Mouse (Mus musculus) heart, embryonic 14.5 days (tissue): ENCODE measurements around the gene Camk2b. TPM values are rescaled to one million over a fixed set of nuclear protein-coding genes. Genes with fewer than 3 reads are reported as not detected.

Source experiments
- ATAC-seq: fragments of 200-750 bp; cut with Nextera tagmentation; 2 replicates; pipeline ENCODE4 v1.8.0; 2017; ENCODE audit warnings: low read depth, moderate TSS enrichment; ENCODE audit not compliant: insufficient number of reproducible peaks, insufficient read depth, low FRiP score
- H3K27ac ChIP-seq, 2 experiments: fragments of 200-500 bp in 1 of 2; fragments of 300-500 bp in 1 of 2; sonication (generic) in 1 of 2; replicated peaks in 1 of 2; 2 replicates each; pipeline ENCODE4 v1.5.1; 2012 to 2014; ENCODE audit warnings: low read depth in 2 of 2, low read length in 2 of 2, control low read depth in 1 of 2, mild to moderate bottlenecking in 1 of 2, mixed read lengths in 1 of 2; ENCODE audit not compliant: control insufficient read depth in 1 of 2, insufficient read depth in 1 of 2
- H3K27me3 ChIP-seq: fragments of 300-500 bp; sonication (generic); 2 replicates; pipeline ENCODE4 v1.6.1; 2014; ENCODE audit warnings: mild to moderate bottlenecking, low read length, control low read depth; ENCODE audit not compliant: control insufficient read depth, insufficient read depth
- H3K36me3 ChIP-seq: fragments of 300-500 bp; sonication (generic); 2 replicates; pipeline ENCODE4 v1.6.1; 2014; ENCODE audit warnings: mild to moderate bottlenecking, control low read depth, low read length, mixed read lengths; ENCODE audit not compliant: control insufficient read depth, insufficient read depth
- H3K4me1 ChIP-seq, 2 experiments: fragments of 200-500 bp in 1 of 2; fragments of 300-500 bp in 1 of 2; sonication (generic) in 1 of 2; 2 replicates each; pipeline ENCODE4 v1.6.1; 2012 to 2014; ENCODE audit warnings: low read length in 2 of 2, control low read depth in 1 of 2, mixed read lengths in 1 of 2; ENCODE audit not compliant: control insufficient read depth in 2 of 2, insufficient read depth in 2 of 2
- H3K4me2 ChIP-seq: fragments of 300-500 bp; sonication (generic); 2 replicates; pipeline ENCODE4 v1.6.1; 2014; ENCODE audit warnings: mild to moderate bottlenecking, low read length
- H3K4me3 ChIP-seq, 2 experiments: fragments of 200-500 bp in 1 of 2; fragments of 300-500 bp in 1 of 2; sonication (generic) in 1 of 2; 2 replicates each; pipeline ENCODE4 v1.5.1; 2012 to 2014; ENCODE audit warnings: low read length in 2 of 2, mild to moderate bottlenecking in 2 of 2, control low read depth in 1 of 2, low read depth in 1 of 2, moderate library complexity in 1 of 2; ENCODE audit not compliant: control insufficient read depth in 1 of 2, insufficient read depth in 1 of 2
- H3K9ac ChIP-seq: fragments of 300-500 bp; sonication (generic); 2 replicates; pipeline ENCODE4 v1.6.1; 2014; ENCODE audit warnings: mild to moderate bottlenecking, low read length
- H3K9me3 ChIP-seq: fragments of 300-500 bp; sonication (generic); 2 replicates; pipeline ENCODE4 v1.6.1; 2016; ENCODE audit warnings: low read length, control low read depth; ENCODE audit not compliant: control insufficient read depth
- WGBS: fragments of 180-500 bp; shearing (Covaris S2); extraction: QIAGEN DNeasy Blood & Tissue Kit; methylation state at CpG from one replicate; pipeline ENCODE4 v1.1.7; 2014; 5-methylcytosine and 5-hydroxymethylcytosine counted together
- polyA plus RNA-seq: library from polyadenylated mRNA; unstranded; fragments of >200 nt; fragmentation: Nextera tagmentation; extraction: Ambion mirVana; gene quantifications from 2 replicates; pipeline ENCODE4 v1.2.1, GENCODE M21; 2014

Camk2b gene
- polyA plus RNA-seq, 1 experiment from 2014 or later: 2.5 TPM

DNA sequence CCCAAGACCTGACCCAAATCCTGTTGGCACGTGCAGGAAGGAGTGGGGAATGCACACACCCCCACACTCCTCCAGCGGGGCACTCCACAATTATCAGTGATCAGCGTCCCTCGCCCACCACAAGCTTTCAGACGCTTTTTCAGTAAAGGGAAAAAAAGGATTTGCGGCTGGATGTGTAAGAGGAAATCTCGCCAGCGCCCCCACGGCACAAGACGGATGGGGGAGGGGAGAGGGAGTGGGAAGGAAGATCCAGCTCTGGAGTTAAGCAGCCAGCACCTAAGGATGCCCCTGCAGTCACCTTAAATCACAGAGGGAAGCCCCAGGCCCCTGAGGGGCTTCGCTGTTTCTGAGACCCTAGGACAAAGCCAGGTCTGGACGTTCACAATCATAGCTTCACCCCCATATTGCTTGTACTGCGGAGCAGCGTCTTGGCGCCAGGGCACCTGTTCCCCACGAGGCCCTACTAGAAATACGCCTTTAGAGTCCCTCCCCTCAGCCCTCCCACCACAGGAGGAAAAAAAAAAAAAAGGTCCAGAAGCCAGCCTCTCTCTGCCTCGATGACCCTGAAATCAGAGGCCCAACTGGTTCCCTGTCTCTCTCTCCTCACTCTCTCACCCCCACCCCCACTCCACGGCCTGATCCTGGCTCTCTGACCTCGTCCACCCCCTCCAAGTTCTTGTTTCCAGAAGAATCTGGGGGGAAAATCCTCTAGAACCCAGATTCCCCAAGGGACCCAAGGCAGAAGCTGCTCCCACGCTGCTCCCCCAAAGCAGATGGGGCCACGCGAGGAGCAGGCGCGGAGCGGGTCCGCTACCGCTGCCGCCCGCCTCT is 1.7 kb downstream of the Camk2b start:
- Histone ChIP-seq H3K36me3 (no peaks in the 10 kb centered on the region), H3K9ac (peak overlapping the region; percentile 66), H3K27ac (no peak overlapping the region), H3K27me3 (peaks cover 76% of the 10 kb centered on the region), H3K4me1 (peaks cover 0 to 15% of the 10 kb centered on the region in 2 experiments; a peak in 3 of 4 replicates), H3K4me3 (peak overlapping the region; percentile 59 to 60), H3K9me3 (no peaks in the 10 kb centered on the region), H3K4me2 (peak overlapping the region; percentile 96)
- WGBS: 5% methylated on average over 30 of the region's 30 CpGs
- no peak for ATAC-seq

- no peak overlapping the region for H3K9ac ChIP-seq
- H3K9me3 ChIP-seq: no peaks in the 10 kb centered on the region
- peak overlapping the region; percentile 96 for H3K4me2 ChIP-seq
- 0 out of 4 replicates have a peak overlapping the region, but pooled peaks of 1 of the 2 experiments have one; percentile 60 for H3K4me3 ChIP-seq
- H3K27ac ChIP-seq: no peak overlapping the region
- no peak for ATAC-seq
- H3K36me3 ChIP-seq: no peaks in the 10 kb centered on the region
- peaks cover 0 to 15% of the 10 kb centered on the region in 2 experiments; a peak in 3 of 4 replicates for H3K4me1 ChIP-seq
- peaks cover 68% of the 10 kb centered on the region for H3K27me3 ChIP-seq
- WGBS: 36% methylated on average over 17 of the region's 17 CpGs
These were observed 2.5 kb downstream of the Camk2b start for GRCm38 (mm10) chr11:6063501-6064214.

- ATAC-seq: no peak; the same call in 1 of the 2 replicates
- H3K36me3 ChIP-seq: no peaks in the 10 kb centered on the region
- H3K27ac ChIP-seq: no peak overlapping the region
- 88% methylated on average over 7 of the region's 7 CpGs for WGBS
- H3K9ac ChIP-seq: no peak overlapping the region
- H3K4me2 ChIP-seq: no peak overlapping the region
- no peak overlapping the region for H3K4me3 ChIP-seq
- no peaks in the 10 kb centered on the region for H3K9me3 ChIP-seq
- H3K27me3 ChIP-seq: peaks cover 64% of the 10 kb centered on the region
- peaks cover 0 to 12% of the 10 kb centered on the region in 2 experiments; a peak in 3 of 4 replicates for H3K4me1 ChIP-seq
These were observed 3.1 kb downstream of the Camk2b start for GRCm38 (mm10) chr11:6063065-6063464.

DNA sequence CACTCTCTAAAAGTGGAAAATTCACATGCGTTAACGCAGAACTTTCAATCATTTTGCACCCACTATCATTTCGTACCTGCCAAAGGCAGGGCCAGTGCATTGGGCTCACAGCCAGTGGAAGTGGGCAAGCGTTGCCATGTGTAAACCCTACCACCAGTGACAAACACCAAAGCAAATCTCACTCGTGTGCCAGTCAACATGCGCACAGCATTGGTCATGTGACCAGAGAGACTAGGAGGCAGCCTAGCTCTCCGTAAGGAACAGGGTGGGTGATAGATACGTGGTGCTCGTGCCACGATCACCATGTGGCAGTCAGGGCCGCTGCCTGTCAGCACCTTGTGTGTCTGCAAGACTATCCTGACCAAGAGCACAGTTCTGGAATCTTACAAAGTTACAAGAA is 3.8 kb downstream of the Camk2b start:
- no peak overlapping the region for H3K27ac ChIP-seq
- peaks cover 56% of the 10 kb centered on the region for H3K27me3 ChIP-seq
- ATAC-seq: no peak
- 85% methylated on average over 11 of the region's 11 CpGs for WGBS
- no peak overlapping the region for H3K4me3 ChIP-seq
- no peak overlapping the region for H3K9ac ChIP-seq
- H3K4me2 ChIP-seq: no peak overlapping the region
- H3K4me1 ChIP-seq: peaks cover 0 to 12% of the 10 kb centered on the region in 2 experiments; a peak in 3 of 4 replicates
- H3K9me3 ChIP-seq: no peaks in the 10 kb centered on the region
- no peaks in the 10 kb centered on the region for H3K36me3 ChIP-seq

- H3K4me1 ChIP-seq: peaks cover 0 to 12% of the 10 kb centered on the region in 2 experiments; a peak in 3 of 4 replicates
- 79% methylated on average over 5 of the region's 5 CpGs for WGBS
These were observed 4.3 kb downstream of the Camk2b start for GRCm38 (mm10) chr11:6061891-6062290.

DNA sequence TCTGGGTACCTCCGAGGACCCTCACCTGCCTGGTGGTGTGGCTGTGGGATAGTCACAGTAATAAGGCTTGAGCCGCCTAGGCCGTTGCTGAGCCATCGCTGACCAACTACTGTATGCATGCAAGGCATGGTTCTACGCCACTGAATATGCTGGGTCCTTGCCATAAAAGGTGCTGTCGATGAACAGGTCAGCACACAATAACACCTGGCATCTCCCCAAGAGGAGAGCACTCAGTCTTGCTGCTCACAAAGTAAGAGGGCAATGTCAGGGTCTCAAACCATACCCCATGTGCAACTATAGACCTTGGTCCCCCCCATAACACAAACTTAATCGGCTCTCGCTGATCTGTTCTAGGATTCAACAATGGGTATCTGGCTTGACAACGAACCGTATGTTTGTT is 7.0 kb downstream of the Camk2b start:
- no peaks in the 10 kb centered on the region for H3K36me3 ChIP-seq
- H3K9ac ChIP-seq: no peak overlapping the region
- H3K4me1 ChIP-seq: peaks cover 0 to 2% of the 10 kb centered on the region in 2 experiments; a peak in 2 of 4 replicates
- H3K4me2 ChIP-seq: no peak overlapping the region
- no peak overlapping the region for H3K4me3 ChIP-seq
- whole genome bisulfite sequencing: 90% methylated on average over 10 of the region's 10 CpGs
- no peak overlapping the region for H3K27ac ChIP-seq
- no peaks in the 10 kb centered on the region for H3K9me3 ChIP-seq
- peaks cover 25% of the 10 kb centered on the region for H3K27me3 ChIP-seq
- no peak; the same call in 1 of the 2 replicates for ATAC-seq

More at GRCm38 (mm10) chr11:6061891-6062290, 4.3 kb downstream of the Camk2b start:
- H3K9me3 ChIP-seq: no peaks in the 10 kb centered on the region
- H3K27me3 ChIP-seq: peaks cover 52% of the 10 kb centered on the region
- no peak overlapping the region for H3K9ac ChIP-seq
- no peak overlapping the region for H3K27ac ChIP-seq
- H3K36me3 ChIP-seq: no peaks in the 10 kb centered on the region
- ATAC-seq: no peak
- H3K4me2 ChIP-seq: no peak overlapping the region
- no peak overlapping the region for H3K4me3 ChIP-seq

- H3K9ac ChIP-seq: no peak overlapping the region
- H3K27me3 ChIP-seq: no peaks in the 10 kb centered on the region
- H3K4me3 ChIP-seq: no peak overlapping the region
- no peaks in the 10 kb centered on the region for H3K36me3 ChIP-seq
- no peak overlapping the region for H3K27ac ChIP-seq
- no peak overlapping the region for H3K4me2 ChIP-seq
- ATAC-seq: no peak
- H3K4me1 ChIP-seq: no peaks in the 10 kb centered on the region
- no peaks in the 10 kb centered on the region for H3K9me3 ChIP-seq
- 81% methylated on average over 8 of the region's 8 CpGs for WGBS
These were observed 12.8 kb downstream of the Camk2b start for GRCm38 (mm10) chr11:6053386-6053785.
